Mouse (Mus musculus): ENCODE results near the gene 9930022D16Rik.
A peak's percentile ranks its signal among the peaks of the same experiment; 100 is the strongest.

Gene 9930022D16Rik

GRCm38 (mm10) chr11:109417472-109418040 is 3.8 kb downstream of the 9930022D16Rik start:
- DNase-seq: no peak

GRCm38 (mm10) chr11:109419461-109419860 is 5.7 kb downstream of the 9930022D16Rik start:
- DNase-seq: no peak

DNA sequence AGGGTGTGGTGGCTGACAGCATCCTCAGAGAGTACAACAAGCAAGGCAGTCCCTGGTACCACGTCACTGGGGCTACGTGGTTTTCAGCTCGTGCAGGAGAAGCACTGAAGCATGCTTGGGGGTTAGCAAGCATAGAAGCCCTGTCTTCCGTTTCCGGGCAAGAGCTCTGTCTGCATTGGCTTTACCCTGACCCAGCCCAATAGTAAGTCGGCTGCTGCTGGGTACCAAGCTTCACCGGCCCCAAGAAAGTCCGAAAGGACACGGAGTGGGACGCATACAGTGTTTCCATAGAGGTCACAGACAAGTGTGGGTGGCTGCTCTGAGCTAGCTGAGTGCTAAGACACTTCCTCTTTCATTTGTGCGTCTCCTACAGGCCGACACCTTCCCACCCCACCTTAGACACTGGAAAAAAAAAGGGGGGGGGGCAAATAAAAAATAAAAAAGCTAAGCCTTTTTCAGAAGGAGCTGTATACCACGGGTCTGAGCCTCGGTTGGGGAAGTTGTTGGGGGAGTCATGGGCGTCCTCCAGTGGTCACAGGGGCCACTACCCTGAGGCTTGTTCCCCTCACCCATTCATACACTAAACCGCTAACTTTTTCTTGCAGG is 6.3 kb downstream of the 9930022D16Rik start:
- DNase-seq: no peak

- DNase-seq: no peak
Measured at GRCm38 (mm10) chr11:109420567-109420962, 6.8 kb downstream of the 9930022D16Rik start.

- DNase-seq: no peak
Measured at GRCm38 (mm10) chr11:109421205-109421604, 7.5 kb downstream of the 9930022D16Rik start.

GRCm38 (mm10) chr11:109422263-109422662 is 8.5 kb downstream of the 9930022D16Rik start:
- no peak for DNase-seq

DNA sequence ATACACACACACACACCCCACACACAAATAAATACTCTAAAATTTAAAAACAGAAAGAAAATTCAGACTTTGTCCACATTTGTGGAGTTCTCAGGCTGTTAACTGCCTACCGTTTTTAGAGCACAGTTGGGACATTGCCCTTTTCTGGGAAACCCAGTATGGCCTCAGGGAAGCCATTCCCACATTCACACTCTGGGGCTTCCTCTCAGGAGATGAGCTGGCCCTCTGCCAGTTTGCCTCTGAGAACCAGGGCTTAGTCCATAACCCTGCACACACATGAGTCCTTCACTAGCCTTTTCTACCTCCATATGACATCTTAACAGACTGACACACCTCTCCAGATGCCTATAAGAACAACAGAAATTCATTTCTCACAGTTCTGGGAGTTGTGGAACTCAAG is 9.6 kb downstream of the 9930022D16Rik start:
- DNase-seq: no peak

- peak; percentile 98 for DNase-seq
Measured at GRCm38 (mm10) chr11:109425392-109426271, 11.9 kb downstream of the 9930022D16Rik start, which contains the start of gene Amz2. TSS of gene Amz2 (plus strand) at chr11:109425946.

- DNase-seq: no peak
Measured at GRCm38 (mm10) chr11:109426272-109426586, 12.5 kb downstream of the 9930022D16Rik start.

GRCm38 (mm10) chr11:109427353-109427752 is 13.6 kb downstream of the 9930022D16Rik start:
- DNase-seq: no peak

- no peak for DNase-seq
Measured at GRCm38 (mm10) chr11:109434233-109434798, 20.6 kb downstream of the 9930022D16Rik start.

DNA sequence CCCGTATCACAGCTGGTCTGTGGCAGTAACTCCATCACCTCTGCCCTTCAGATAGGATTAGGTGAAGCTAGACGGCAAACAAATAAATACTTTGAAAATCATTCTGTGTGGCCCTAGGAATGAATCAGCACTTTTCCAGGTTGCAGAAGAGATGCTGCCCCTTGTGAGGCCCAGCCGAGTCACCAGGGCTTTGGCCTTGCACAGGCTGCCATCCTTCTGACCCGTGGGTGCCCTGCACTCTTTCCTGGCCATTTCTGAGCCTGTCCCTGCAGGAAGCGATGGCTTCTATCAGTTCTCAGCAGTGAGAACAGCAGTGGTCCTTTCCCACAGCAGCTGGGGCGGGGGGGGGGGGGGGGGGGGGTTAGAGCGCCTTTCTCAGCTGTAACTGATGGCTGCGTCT is 23.2 kb downstream of the 9930022D16Rik start:
- DNase-seq: no peak

DNA sequence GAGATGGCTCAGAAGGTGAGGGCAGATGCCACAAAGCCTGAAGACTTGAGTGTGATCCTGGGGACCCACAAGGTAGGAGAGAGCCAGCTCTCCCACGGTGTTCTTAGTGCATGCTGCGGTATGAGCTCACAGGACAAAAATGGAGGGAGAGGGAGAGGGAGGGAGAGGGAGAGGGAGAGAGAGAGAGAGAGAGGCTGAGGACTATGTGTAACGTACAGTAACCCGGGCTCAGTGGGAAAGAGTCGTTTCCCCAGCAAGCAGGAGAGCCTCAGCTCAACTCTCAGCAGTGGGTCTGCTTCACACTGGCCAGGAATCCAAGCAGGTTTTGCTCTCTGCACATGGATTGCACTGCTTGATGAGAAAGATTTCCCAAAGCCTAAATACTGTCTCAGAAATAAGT is 25.5 kb downstream of the 9930022D16Rik start:
- DNase-seq: no peak

DNA sequence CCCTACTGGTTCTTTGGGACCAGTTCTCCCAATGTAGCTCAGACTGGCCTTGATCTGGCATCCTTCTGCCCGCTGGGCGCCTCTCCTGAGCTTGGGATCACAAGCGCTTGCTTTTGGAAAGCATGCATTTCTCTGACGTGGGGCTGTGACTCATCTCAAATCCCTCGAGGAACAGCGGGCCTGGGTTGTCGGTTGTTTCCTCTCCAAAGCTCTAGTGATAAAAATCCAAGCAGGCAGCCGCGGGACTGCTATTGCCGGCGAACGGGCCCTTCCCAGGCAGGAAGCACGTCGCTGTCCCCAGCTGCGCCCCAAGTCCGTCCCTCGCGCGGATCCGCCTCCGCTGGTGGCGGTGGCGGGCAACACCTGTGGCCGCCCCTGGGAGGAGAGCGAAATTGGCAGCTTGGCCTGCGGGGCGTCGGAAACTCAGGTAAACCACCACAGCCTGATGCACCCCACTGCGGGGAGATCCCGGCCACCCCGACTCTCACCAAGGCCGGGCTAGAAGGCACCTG is 26.2 kb downstream of the 9930022D16Rik start:
- DNase-seq: peak; percentile 66

DNA sequence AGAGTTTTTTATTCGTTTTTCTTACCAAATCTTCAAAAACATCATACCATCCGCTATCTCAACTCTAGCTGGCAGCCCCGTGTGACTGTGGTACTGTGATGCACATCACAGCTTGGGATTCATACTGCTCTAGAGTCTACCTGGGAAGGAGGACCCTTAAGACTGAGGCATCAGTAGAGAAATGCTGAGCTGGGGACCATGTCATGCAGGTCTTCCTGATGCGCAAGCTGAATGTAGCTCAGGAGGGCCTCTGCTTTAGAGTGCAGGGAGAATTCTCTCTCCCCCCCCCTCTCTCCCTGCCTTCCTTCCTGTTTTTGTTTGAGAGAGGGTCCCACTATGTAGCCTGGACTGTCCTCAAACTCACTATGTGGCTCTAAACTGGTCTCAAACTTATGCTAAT is 26.9 kb downstream of the 9930022D16Rik start:
- no peak for DNase-seq

DNA sequence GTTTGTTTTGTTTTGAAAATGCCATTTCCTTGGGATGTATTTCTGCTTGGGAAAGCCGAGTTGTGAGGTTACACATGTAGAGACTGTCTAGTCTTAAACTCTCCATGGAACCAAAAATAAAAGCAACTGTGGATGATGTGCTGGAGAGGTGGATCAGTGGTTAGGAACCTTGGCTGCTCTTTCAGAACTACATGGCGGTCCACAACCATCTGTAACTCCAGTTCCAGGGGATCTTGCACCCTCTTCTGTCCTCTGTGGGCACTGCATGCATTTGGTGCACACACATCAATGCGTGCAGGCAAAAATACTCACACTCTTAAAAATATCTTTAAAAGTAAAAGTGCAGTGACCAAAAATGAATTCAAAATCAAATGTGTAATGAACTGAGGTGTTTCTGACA is 27.4 kb downstream of the 9930022D16Rik start:
- no peak for DNase-seq

GRCm38 (mm10) chr11:109442166-109442730 is 28.5 kb downstream of the 9930022D16Rik start:
- DNase-seq: no peak

GRCm38 (mm10) chr11:109443468-109444263 is 29.9 kb downstream of the 9930022D16Rik start:
- DNase-seq: no peak

DNA sequence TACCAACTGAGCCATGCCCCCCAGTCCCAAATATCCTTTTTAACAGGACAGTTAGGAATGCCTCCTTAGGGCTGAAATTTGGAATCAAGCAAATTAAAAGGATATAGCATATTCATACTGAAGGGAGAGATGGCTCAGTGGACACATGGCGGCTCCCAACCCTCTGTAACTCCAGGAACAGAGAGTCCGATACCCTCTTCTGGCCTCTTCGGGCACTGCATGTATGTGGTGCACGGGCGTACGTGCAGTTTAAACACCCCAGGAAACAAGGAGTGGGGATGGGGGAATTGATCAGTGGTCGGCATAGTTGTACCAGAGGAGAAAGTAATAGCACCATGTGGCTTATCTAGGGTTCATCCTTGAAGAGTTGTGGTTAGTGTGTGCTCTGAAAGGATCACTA is 30.9 kb downstream of the 9930022D16Rik start:
- no peak for DNase-seq

- DNase-seq: peak; percentile 27
Measured at GRCm38 (mm10) chr11:109445438-109446035, 31.8 kb downstream of the 9930022D16Rik start.

GRCm38 (mm10) chr11:109451169-109451568 is 37.5 kb downstream of the 9930022D16Rik start:
- no peak for DNase-seq

DNA sequence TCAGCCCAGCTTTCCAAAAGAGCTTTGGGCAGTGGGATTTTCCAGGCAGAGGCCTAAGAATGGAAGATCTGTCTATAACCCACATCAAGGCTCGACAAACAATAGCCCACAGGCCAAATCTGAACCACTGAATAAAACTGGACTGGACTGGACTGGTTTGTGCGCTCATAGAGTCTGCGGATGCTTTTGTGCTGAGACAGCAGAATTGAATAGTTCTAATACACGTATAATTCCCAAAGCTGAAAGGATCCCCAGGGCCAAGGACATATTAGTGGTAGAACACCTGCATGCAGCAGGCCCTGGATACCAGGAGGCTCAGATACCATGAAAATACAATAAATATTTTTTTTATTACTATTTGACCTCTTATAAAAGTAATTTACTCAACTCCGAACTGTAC is 42.5 kb downstream of the 9930022D16Rik start:
- no peak for DNase-seq

Measured in right cerebral cortex, adult 18-20 months (tissue).